Mouse (Mus musculus): ENCODE measurements around the gene Camta1.

Gene Camta1

DNA sequence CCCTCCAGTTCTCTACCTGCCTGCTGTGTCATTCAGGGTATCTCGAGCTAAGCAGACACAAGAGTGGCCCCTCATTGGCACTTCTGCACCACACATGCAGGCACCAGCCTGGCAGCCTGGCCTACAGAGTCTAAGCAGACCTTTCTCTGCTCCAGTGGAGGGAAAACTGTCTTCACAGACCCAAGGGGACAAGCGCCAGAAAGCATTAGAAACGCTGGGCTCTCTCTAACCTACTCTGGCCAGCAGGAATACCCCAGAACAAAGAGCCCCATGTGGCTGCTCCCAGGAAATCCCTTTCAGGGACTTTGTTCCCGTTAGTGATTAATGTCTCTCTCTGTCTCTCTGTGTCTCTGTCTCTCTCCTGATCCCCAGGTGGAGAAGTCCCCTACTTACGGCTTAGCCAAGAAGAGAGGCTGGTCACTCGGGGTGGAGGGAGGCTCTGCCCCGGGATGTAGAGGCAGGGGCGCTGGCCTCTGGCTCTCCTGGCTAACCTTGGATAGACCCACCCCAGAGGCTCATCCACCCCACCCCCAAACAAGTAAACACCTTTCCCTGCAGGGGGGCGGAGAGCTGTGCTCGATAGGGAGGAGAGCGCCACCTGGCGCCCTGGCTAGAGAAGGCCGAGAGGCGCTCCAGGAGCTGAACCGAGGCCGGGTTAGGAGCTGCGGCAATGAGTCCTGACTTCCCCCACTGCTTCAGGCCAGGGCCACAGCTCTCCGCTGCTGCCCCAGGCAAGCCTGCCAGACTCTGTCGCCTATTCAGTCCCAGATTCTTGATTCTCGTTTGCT is 722.4 kb downstream of the Camta1 start:
- TF ChIP-seq GATA4 (IDR thresholded peaks at IDR 0.05; ENCODE audit: insufficient replicate concordance, low read length): no peak

DNA sequence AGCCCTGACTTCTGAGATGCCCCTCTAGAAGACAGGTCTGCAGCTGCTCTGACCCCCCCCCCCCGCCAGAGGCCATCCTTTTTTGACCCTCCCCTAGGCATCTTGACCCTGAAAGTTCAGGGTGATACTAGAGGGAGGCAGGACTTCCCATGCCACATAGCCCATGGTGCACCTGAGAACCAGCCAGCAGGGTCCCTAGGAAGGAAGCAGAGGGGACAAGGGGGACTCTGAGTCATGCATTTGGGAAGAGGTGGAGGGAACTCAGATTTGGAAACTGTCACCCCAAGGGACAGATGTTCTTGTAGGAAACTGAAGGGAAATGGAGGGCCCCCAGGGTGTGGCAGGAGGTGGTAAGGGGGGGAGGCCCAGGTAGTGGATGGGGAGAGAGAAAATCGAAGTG is 723.1 kb downstream of the Camta1 start:
- TF ChIP-seq GATA4 (IDR thresholded peaks at IDR 0.05; ENCODE audit: insufficient replicate concordance, low read length): no peak

DNA sequence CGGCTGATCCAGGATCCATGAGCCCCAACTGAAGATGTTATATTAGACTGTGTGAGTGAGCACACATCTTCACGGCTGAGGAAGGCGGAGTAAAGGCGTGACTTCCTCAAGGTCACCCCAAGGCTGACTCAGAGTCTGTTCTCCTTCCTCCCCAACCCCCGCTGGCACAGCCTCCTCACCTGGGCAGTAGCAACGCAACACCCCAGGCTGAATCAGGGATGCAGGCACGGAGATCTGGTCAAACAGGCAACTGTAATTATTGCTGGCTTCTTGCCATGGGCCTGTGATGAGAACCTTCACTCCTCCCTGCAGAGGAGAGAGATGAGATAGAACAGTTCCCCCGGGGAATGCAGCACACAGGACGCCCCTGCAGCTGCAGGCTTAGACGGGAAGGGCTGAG is 723.5 kb downstream of the Camta1 start:
- no peak for TF ChIP-seq GATA4 (IDR thresholded peaks at IDR 0.05; ENCODE audit: insufficient replicate concordance, low read length)

DNA sequence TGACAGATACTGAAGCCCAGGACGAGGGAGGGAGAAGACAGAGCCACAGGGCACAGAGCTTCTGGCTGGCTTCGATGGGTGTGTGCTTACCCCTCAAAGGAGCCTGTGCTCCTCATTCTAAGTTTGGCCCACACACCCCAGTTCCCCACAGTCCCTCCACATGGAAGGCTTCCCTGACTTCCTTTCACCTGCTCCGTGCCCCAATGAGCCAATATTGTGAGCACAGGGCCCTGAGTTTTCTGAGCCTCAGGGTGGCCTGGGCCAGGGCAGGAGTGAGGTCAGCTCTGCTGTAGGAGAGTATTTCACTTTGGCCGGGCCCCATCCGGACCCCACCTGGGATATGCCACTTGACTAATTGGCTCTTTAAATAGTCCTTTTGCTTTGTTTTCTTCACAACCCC is 724.0 kb downstream of the Camta1 start:
- no peak for TF ChIP-seq GATA4 (IDR thresholded peaks at IDR 0.05; ENCODE audit: insufficient replicate concordance, low read length)

DNA sequence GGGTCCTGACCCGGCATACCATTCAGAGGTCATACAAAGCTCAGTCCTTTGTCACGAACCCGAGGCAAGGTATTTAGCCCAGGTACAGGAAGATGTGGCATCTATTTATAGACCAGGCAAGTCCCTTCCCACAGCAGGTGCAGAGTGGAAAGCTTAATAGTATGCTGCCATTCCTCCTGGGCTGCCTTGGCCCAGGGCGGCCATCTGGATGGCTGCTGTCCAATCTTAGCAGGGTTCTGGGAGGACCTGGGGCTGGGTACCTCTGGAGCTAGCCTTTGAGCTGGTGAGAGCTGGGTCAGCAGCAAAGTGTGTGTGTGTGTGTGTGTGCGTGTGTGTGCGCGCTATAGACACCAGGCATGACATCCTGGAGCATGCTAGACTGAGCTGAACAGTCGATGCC is 726.2 kb downstream of the Camta1 start:
- TF ChIP-seq GATA4 (IDR thresholded peaks at IDR 0.05; ENCODE audit: insufficient replicate concordance, low read length): no peak

DNA sequence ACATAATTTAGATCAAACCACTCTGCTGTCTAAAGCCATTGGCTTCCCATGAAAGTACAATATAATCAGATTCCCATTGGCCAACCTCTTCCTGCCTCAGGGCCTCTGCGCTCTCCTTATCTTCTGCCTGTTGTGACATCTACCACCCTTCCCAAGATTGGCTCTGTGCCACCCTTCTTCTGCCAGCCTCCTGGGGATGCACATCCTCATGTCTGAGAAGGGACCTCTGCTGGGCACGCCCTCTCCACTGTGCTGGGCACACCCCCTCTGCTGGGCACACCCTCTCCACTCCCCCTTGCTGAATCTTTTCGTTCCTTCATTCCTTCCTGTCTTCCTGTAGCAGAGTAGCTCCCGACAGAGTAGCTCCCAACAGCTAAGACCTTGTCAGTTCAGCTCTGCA is 727.9 kb downstream of the Camta1 start:
- no peak for TF ChIP-seq GATA4 (IDR thresholded peaks at IDR 0.05; ENCODE audit: insufficient replicate concordance, low read length)

DNA sequence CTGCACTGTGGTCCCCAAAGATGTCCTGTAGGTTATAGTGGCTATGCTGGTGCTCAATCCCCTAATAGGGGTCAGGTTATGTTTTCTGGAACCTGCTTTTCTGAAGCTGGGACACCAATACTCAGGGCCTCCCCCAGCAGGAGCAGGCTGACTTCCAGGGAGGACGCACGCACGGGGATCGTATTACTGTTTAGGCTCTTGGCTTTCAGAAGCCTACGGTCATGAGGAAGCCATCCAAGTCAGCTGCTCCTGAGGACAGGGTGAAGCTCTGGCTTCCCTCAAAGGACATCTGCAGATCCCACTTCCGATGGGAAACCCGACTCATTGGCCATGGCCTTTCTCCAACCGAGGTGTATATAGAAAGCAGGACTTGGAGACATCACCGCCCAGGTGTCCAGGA is 729.2 kb downstream of the Camta1 start:
- no peak for TF ChIP-seq GATA4 (IDR thresholded peaks at IDR 0.05; ENCODE audit: insufficient replicate concordance, low read length)

DNA sequence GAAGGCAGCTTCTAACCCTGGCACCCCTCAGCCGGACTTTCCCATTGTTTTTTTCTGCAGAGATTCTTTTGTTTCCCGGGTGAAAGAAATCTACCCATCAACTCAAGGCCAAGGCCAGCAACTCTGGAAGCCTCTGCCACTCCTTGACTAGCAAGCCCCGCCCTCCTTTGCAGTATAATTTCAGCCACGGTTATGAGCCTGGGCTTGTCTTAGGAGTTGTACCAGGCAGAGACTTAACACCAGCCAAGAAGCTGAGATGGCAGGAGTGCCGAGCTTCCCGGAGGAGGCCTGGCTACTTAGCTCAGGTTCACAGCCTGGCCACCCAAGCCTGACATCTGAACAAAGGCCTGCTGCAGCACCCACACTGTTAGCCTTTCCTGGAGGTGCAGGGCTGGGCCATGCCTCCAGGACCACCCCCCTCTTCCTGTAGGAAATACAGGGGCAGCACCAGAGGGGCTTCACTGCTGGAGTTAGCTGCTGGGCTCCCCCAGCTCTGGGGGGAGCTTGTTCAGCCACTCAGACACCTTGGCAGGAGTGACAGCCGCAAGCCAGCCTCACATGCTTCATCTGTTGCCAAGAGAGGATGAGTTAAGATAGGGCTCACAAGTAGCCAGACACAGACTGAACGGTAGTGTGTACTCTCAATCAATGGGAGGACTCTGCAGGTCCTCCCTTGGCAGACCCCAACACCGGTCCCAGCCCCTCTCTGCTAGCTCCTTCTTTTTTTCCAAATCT is 730.8 kb downstream of the Camta1 start:
- no peak for TF ChIP-seq GATA4 (IDR thresholded peaks at IDR 0.05; ENCODE audit: insufficient replicate concordance, low read length)

DNA sequence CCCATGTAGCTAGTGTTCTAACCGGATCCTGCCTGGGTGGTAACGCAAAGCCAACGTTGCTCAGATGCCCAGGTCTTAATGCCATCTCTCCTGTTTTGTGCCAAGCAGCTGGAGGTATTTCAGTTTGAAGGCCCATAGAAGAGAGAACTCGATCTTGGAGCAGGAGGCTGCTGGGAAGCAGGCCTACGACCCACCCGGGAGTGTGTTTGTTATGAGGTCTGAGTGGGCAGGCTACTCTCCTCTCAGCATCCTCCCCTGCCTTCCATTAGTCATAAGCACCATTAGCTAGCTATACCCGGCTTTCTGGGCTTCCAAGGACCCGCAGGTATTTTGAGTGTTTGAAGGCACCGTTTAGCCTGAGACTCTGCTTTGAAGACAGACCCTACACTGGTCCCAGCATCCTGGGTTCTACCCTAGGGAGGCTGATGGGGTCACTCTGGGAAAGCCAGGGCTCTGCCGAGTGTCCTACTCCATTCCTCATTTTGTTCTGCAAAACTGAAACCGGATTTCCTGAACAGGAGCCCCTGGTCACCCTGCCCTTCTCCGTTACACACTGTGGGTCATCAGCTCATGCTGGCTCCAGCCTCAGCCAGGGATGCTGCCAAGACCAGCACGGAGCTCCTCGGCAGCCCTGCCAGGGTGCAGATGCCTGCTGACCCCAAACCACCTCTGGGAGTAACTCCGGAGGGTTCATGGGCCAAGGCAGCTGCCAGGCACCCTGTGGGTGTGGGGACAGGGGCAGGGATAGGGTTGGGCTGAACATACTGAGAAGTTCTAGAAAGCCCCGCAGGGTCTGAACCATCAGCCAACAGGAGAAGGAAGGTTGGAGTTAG is 731.7 kb downstream of the Camta1 start:
- no peak for TF ChIP-seq GATA4 (IDR thresholded peaks at IDR 0.05; ENCODE audit: insufficient replicate concordance, low read length)

DNA sequence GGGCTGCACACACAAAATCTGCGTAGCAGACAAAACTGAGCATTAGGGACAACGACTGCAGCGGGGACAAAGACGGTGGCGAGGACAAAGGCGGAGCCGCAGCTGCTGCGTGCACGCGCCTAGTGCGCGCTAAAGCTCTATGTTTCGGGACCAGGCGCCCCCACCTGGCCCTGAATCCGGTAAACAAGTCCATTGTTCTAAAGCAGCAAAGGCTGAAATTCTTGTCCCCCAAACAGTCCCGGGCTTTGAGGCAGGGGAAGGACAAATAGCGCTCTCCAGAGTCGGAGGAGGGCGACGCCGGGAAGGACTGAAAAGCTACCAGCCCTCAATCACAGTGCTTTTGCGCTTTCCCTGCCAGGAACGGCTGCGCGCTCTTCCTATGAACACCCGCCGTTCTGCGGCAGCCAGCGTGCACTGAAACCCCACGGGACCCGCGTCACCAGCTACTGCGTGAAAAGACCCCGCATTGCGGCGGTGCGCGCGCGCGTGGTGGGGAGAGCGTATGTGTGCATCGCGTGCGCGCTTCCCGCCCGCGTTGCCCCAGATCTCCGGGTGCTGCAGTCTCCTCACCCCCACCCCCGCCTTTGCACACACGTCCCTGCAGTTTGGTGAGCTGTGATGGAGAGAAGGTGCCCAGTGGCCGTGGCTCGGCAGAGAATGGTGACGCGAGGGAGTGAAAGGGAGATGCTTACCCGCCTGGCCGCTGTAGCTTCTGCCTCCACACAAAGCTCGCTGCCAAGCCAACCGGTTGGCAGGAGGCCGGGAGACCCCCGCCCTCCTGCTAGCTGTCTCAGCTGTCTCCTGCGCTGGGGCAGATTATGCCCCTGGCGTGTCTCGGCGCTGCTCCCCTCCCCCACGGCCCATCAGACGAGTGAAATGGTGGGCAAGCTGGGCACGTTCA is 732.8 kb downstream of the Camta1 start:
- no peak for TF ChIP-seq GATA4 (IDR thresholded peaks at IDR 0.05; ENCODE audit: insufficient replicate concordance, low read length)

DNA sequence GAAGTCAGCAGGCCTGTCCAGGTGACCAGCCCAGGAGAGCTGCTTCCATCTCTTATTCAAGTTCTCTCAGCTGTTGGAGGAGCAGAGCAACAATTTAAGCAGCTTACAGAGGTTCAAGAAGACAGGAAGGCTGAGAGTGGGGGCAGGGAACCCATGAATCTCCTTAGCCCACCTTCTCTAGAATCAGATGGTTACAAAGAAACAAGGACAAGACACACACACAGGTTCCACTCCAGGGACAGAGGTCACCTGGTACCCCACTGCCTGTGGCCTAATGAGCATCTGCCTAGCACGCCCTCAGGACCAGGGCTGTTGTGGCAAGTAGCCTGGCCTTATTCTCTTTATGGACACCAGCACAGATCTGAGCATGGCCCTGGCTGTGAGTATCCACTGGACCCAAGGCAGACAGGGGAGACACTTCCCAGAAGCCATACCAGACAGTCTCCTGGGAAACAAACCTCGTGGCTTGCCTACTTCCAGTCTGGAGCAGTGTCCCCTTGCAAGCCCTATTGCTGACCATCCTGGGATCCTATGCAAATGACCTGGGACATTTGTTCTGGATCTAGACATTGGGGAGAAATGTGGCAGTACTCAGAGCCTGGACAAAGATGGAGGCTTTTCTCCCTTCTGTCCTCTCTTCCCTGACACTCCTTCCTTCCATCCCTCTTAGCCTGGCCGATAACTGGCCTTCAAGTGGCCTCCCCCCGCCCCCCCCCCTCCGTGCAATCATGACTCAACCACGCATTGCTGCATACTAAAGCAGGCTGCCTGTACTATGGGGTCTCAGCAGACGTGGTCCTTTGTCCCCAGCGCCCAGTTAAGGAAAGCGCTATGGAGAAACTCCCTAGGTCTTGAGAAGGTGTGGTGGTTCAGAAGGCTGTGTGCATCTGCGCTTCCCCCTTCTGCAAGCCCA is 733.8 kb downstream of the Camta1 start:
- TF ChIP-seq GATA4 (IDR thresholded peaks at IDR 0.05; ENCODE audit: insufficient replicate concordance, low read length): no peak

DNA sequence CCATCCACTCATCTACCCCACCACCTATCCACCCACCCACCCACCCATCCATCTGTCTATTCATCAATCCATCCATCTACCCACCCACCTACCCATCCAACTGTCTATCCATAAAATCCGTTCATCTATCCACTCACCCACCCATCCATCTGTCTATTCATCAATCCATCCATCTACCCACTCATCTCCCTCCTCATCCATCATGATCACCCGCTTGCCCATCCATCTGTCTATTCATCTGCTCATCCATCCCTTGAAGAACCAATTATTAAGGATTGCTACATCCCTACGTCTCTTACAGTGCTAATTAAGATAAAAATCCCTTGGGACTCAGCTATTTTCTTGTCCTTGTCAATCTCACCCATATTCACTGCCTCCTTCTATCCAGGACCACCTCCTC is 742.8 kb downstream of the Camta1 start:
- TF ChIP-seq GATA4 (IDR thresholded peaks at IDR 0.05; ENCODE audit: insufficient replicate concordance, low read length): no peak

DNA sequence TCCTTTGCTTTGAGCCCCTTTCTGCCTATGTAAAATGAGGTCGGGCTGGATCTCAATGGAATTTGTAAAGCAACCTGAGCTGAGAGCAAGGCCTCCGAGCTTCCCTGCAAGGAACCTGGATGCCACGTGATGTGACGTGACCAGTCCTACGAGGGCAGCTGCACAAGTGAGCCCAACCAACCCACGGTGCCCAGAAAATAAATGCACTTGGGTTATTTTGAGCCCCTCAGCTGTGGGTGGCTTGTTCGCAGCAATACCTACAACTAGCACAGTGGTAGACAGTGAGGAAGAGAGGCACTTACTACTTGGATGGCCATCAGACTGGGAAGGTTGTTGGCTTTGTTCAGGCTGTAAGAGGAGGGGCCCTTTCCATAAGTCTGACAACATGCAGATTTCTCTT is 747.1 kb downstream of the Camta1 start:
- TF ChIP-seq GATA4 (IDR thresholded peaks at IDR 0.05; ENCODE audit: insufficient replicate concordance, low read length): no peak

DNA sequence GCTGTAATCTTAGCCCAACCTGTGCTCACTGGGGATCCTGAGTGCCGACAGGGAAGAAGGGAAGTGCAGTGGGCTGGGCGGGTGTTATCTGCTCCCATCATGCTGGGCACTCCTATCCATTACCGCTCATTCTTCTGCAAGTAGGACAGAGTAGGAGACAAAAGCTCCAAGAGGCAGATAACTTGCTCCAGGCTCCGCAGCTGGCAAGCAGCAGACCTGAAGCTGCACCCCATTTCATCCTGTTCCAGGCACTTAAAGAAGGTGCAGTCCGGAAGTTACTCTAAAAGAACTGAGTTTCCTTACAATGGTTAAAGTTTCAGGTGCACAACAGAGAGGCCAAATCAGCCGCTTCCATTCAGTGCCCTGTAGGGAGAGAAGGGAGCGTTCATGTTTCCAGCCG is 750.5 kb downstream of the Camta1 start:
- TF ChIP-seq GATA4 (IDR thresholded peaks at IDR 0.05; ENCODE audit: insufficient replicate concordance, low read length): no peak
